Mouse (Mus musculus) kidney, adult 2 months (tissue): Measurements from ENCODE around the gene Rrp15. TPM values are rescaled to one million over a fixed set of nuclear protein-coding genes. Genes with fewer than 3 reads are reported as not detected.

Experiments
- DNase-seq: peaks from one replicate; pipeline ENCODE4 v3.0.0; 2021
- H3K27ac ChIP-seq: fragments of 200-500 bp; 2 replicates; pipeline ENCODE4 v1.5.1; 2012; ENCODE audit warnings: low read depth, low read length, control low read depth, inconsistent platforms; ENCODE audit not compliant: insufficient read depth
- H3K27me3 ChIP-seq: fragments of 200-500 bp; replicated peaks from 2 replicates; pipeline ENCODE4 v1.6.1; 2012; ENCODE audit warnings: mild to moderate bottlenecking, moderate library complexity, low read length, inconsistent platforms; ENCODE audit not compliant: control insufficient read depth, insufficient read depth
- H3K36me3 ChIP-seq: fragments of 200-500 bp; 2 replicates; pipeline ENCODE4 v1.6.1; 2012; ENCODE audit warnings: mild to moderate bottlenecking, moderate library complexity, low read length, inconsistent platforms; ENCODE audit not compliant: control insufficient read depth, insufficient read depth
- H3K4me1 ChIP-seq: fragments of 200-500 bp; 2 replicates; pipeline ENCODE4 v1.6.1; 2011; ENCODE audit warnings: low read length; ENCODE audit not compliant: control insufficient read depth, insufficient read depth
- H3K4me3 ChIP-seq: fragments of 200-500 bp; 2 replicates; pipeline ENCODE4 v1.5.1; 2011; ENCODE audit warnings: mild to moderate bottlenecking, low read depth, low read length, control low read depth; ENCODE audit not compliant: insufficient read depth
- CTCF ChIP-seq: fragments of 200-500 bp; conservative IDR thresholded peaks from 2 replicates; pipeline ENCODE4 v1.5.1; 2011; ENCODE audit warnings: low read depth, mild to moderate bottlenecking, control low read depth, low read length, moderate library complexity, mixed read lengths; ENCODE audit not compliant: insufficient read depth, insufficient read length
- POLR2A ChIP-seq: fragments of 200-500 bp; IDR thresholded peaks from one replicate; pipeline ENCODE4 v1.6.1; 2011; ENCODE audit warnings: low read depth, low read length, control low read depth
- WGBS: fragments of 180-500 bp; shearing (Covaris S2); methylation state at CpG from one replicate; pipeline ENCODE4 v1.1.7; 2018; 5-methylcytosine and 5-hydroxymethylcytosine counted together
- polyA plus RNA-seq: library from polyadenylated mRNA; depleted of rRNA; stranded (reverse); fragments of >200 nt; gene quantifications from 2 replicates; pipeline ENCODE4 v1.2.3, GENCODE M21; 2012; rRNA removed

The Rrp15 gene
- polyA plus RNA-seq: 3.1 and 4.5 TPM in 2 replicates

GRCm38 (mm10) chr1:186748724-186749653, at the start of gene Rrp15:
Rrp15 (minus strand) TSS chr1:186749358.
- Histone ChIP-seq H3K4me3 (peak within 1 kb of the TSS; percentile 71), H3K27ac (peak within 1 kb of the TSS; percentile 67), H3K36me3 (no peaks in the 10 kb centered on the region), H3K27me3 (no peaks in the 10 kb centered on the region), H3K4me1 (no peaks in the 10 kb centered on the region)
- peak; percentile 89 for DNase-seq
- TF ChIP-seq CTCF (no peak), POLR2A (peak; percentile 44)
- under 1% methylated on average over 46 of the region's 46 CpGs for WGBS

DNA sequence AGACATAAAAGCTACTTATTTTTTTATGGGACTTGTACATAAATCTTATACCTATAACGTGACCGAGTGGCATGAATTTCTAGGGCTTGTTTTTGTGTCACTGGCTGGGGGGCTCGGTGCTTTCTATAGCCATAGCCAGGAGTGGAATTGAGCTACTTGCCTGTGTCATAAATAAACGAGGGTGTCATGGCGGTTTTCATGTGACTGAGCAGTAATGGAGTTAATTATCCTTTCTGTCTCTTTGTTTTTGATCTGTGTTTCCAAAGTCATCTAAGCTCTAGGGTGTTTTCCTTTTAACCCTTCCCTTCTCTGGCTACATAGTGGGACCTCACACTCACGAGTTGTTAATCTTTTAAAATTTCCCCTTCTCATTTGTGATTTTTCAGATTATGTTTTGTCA, 48.8 kb upstream of the Rrp15 start:
- no peak overlapping the region for H3K4me3 ChIP-seq
- no peaks in the 10 kb centered on the region for H3K36me3 ChIP-seq
- DNase-seq: no peak
- no peak for TF ChIP-seq POLR2A
- TF ChIP-seq CTCF: no peak
- no peaks in the 10 kb centered on the region for H3K4me1 ChIP-seq
- WGBS: 24% methylated on average over 6 of the region's 6 CpGs
- no peaks in the 10 kb centered on the region for H3K27me3 ChIP-seq
- no peak overlapping the region for H3K27ac ChIP-seq

- Histone ChIP-seq H3K36me3 (no peaks in the 10 kb centered on the region), H3K4me3 (no peak overlapping the region), H3K4me1 (no peaks in the 10 kb centered on the region), H3K27me3 (no peaks in the 10 kb centered on the region), H3K27ac (no peak overlapping the region)
- TF ChIP-seq POLR2A (no peak), CTCF (no peak)
- no peak for DNase-seq
- WGBS: 85% methylated on average over 4 of the region's 4 CpGs
These were observed 36.2 kb upstream of the Rrp15 start for GRCm38 (mm10) chr1:186785359-186785758.

DNA sequence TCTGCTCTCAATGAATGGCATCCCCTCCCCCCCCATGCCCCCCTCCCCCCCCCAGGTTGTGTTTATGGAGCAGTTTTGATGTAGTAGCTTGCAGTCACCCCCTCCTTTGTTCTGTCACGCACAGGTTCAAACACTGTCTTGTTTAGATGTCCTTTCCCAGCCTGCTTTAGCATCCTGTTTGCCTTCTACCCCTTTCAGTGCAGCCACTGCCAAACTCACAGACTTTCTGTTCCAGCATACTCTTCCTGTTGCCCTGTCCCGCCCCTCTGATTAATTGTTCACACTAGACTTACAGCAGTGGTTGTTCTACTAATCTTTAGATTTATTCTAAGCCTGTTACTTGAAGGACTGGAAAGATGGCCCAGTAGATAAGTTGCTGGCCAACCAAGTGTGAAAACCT, 31.7 kb upstream of the Rrp15 start:
- no peaks in the 10 kb centered on the region for H3K4me1 ChIP-seq
- H3K36me3 ChIP-seq: no peaks in the 10 kb centered on the region
- 38% methylated on average over 2 of the region's 2 CpGs for whole genome bisulfite sequencing
- no peak for DNase-seq
- no peak overlapping the region for H3K27ac ChIP-seq
- TF ChIP-seq POLR2A (no peak), CTCF (no peak)
- H3K4me3 ChIP-seq: no peak overlapping the region
- no peaks in the 10 kb centered on the region for H3K27me3 ChIP-seq

DNA sequence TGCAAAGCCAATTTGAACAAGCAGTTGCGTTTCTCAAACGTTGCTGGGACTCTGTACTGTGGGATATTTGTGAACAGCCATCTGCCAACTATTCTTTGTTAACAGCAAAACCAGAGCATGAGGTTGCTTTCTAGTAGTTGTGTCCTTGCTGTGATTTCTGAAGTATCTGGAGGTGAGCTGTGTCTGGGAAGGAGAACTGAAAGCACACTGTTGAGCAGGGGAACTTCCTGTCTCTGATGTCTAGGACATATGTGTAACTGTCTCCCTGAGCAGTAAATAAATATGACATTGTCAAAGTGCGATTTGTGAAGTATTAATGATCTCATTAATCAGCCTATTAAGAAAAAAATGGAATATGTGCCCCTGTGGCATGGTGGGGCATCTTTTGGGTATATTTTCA, 24.0 kb upstream of the Rrp15 start:
- Histone ChIP-seq H3K27me3 (no peaks in the 10 kb centered on the region), H3K4me1 (no peaks in the 10 kb centered on the region), H3K4me3 (no peak overlapping the region), H3K27ac (no peak overlapping the region), H3K36me3 (no peaks in the 10 kb centered on the region)
- no peak for DNase-seq
- WGBS: 61% methylated on average over 3 of the region's 3 CpGs
- TF ChIP-seq CTCF (no peak), POLR2A (no peak)

DNA sequence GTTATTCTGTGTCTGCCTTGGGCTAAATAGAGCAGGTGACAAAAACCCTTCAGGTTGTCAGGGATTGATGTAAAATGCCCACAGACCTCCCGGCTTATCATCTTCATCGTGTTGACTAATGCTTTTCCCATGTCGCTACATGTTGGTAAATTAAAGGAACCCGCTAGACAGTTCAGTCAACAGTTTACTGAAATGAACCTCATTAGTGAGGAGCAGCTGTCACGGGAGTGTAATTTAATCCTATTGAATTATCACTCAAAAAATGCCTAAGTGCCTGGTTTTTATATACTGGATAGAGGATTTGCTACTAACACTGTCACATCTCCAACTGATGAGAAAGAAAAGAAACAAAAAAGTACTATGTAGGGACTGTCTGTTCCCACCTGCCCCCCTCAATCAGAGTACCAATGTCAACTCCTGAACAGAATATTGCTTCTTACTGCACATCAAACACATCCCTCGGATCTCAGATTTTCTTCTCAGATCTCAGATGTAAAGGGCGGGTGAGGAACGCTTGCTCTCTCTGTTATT, 23.5 kb upstream of the Rrp15 start:
- Histone ChIP-seq H3K27ac (no peak overlapping the region), H3K4me1 (no peaks in the 10 kb centered on the region), H3K36me3 (no peaks in the 10 kb centered on the region), H3K27me3 (no peaks in the 10 kb centered on the region), H3K4me3 (no peak overlapping the region)
- WGBS: 59% methylated on average over 8 of the region's 8 CpGs
- no peak for TF ChIP-seq CTCF
- no peak for TF ChIP-seq POLR2A
- no peak for DNase-seq

GRCm38 (mm10) chr1:186772005-186772404, 22.8 kb upstream of the Rrp15 start:
- TF ChIP-seq CTCF (no peak), POLR2A (no peak)
- 79% methylated on average over 6 of the region's 6 CpGs for WGBS
- Histone ChIP-seq H3K27ac (no peak overlapping the region), H3K36me3 (no peaks in the 10 kb centered on the region), H3K4me3 (no peak overlapping the region), H3K4me1 (no peaks in the 10 kb centered on the region), H3K27me3 (no peaks in the 10 kb centered on the region)
- no peak for DNase-seq
